Mouse (Mus musculus) 3134 (cell line): ENCODE measurements around the gene Plppr5.
A peak's percentile ranks its signal among the peaks of the same experiment; 100 is the strongest.

Experiments used
- DNase-seq: peaks from one replicate; pipeline ENCODE4 v3.0.0-alpha.2; 2011; ENCODE audit warnings: low spot score; ENCODE audit not compliant: insufficient read length; ENCODE audit errors: extremely low read depth

Plppr5 gene

DNA sequence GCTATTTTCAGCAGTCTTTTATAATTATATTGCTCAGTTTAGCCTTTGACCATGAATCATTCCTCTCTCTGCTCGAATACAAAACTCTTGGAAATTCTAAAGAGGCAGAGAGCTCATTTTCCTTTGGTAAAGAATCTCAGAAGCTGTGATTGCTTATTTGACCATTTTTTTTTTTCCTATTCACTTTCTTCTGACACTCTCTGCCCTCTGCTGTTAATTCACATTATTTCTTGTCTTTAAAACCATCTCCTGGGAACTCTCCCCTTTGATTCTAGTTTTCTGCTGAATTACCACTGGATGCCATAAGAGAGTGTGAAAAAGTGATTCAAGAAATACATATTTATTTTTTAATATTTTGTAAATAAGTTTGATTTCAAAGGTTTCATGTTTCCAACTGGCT lies 120.1 kb downstream of the Plppr5 start:
- DNase-seq: no peak

DNA sequence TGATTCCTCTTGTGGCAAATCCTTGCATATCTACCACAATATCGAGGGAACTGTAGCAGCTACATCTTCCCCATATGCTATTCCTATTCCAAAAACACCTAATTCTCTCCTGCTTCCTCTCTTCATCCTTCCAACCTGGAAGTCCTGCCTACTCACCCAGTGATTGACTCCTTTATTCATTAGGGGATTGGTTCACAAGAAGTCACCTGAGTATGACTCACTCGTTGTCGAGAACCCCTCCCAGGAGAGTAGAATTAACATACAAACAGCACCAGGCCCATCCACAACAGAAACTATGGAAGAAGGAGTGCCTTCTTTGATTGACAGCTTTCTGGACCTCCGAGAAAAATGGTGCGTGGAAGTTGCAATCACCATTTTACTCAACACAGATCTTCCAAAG lies 121.7 kb downstream of the Plppr5 start:
- peak; percentile 66 for DNase-seq

- DNase-seq: no peak
Observed at GRCm38 (mm10) chr3:117708788-117709187, 134.2 kb downstream of the Plppr5 start.

GRCm38 (mm10) chr3:117716534-117717280 lies 142.1 kb downstream of the Plppr5 start:
- no peak for DNase-seq

GRCm38 (mm10) chr3:117723390-117723789 lies 148.8 kb downstream of the Plppr5 start:
- DNase-seq: no peak

DNA sequence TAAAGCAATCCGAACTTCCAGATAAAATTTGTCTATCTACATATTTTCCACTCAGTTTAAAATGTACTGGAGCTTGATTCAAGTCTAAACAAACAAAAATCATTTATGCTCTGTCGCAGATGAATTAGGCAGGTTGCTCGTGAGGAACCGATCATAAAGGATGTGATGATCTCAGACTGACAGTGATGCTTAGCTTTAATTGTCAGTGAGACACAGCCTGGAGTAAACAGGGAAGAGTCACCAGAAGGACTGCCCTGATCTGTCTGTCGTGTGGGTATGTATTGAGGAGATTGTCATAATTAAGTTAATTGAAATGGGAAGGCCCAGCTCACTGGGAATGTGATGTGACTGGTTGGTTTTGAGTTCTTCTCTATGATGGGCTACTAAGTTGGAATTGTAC lies 149.9 kb downstream of the Plppr5 start:
- no peak for DNase-seq

DNA sequence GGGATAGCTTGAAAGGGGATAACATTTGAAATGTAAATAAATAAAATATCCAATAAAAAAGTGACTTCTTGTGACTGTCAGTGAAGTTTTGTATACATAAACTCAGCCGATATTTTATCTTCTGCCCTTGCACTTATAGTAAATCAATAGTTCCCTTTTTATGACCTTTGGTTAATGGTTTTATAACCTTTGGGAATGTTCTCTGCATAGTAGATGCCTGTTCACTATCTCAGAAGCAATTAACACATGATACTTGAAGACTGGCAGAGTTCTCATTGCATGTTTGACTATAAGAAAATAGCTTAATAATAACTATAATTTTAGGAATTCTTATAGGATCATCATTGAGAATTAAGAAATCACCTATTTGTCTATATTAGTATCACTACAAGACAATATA lies 150.9 kb downstream of the Plppr5 start:
- DNase-seq: no peak

- peak; percentile 5 for DNase-seq
Observed at GRCm38 (mm10) chr3:117728136-117728535, 153.5 kb downstream of the Plppr5 start.

GRCm38 (mm10) chr3:117729121-117730072 lies 154.8 kb downstream of the Plppr5 start:
- DNase-seq: no peak

DNA sequence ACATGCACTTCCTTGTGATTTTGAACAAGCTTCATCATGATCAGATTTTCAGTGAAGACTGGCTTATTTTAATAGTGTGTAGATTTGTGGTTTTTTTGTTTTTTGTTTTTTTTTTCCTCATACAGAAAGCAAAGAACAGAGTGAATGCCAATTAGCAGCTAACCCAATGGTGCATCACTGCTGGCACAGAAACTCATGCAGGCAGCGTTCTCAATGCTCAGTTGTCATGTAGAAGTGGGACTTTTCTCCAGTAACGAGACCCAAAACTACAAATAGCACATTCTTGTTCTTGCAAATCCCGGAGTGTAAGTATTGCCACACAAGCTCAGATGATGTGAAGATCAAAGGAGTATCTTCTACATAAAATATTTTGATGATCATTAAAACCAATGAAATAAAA lies 156.9 kb downstream of the Plppr5 start:
- DNase-seq: no peak

DNA sequence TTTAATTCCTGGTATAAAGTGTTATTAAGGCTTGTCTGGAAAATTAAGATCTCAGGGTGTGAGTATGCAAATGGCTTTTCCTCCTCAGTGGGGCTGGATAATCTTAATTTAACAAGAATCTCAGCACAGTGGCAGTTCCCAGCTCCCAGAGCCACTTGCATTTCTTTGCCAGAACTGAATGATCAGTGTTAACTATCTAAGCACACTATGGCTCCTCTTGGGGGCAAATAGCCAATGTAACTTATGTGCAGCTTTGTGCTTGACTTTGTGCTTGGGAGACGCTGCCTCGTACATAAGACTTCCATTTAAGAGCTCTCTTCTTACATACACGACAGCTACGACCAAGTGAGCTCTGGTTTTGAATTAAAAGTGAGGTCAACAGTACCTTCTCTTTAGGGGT lies 158.0 kb downstream of the Plppr5 start:
- DNase-seq: no peak
